Mouse (Mus musculus) testis, adult 2 months (tissue): Measurements from ENCODE around the gene Ccn6.

Experiments
- CTCF ChIP-seq: fragments of 200-500 bp; IDR thresholded peaks from 2 replicates; pipeline ENCODE4 v1.5.1; 2012; ENCODE audit warnings: low read depth, mild to moderate bottlenecking, inconsistent platforms, low read length, moderate library complexity; ENCODE audit not compliant: control insufficient read depth, insufficient read depth, insufficient replicate concordance
- POLR2A ChIP-seq: fragments of 200-500 bp; IDR thresholded peaks from 2 replicates; pipeline ENCODE4 v1.6.1; 2012; ENCODE audit warnings: low read depth, mild to moderate bottlenecking, inconsistent platforms, low read length, moderate library complexity; ENCODE audit not compliant: control insufficient read depth

DNA sequence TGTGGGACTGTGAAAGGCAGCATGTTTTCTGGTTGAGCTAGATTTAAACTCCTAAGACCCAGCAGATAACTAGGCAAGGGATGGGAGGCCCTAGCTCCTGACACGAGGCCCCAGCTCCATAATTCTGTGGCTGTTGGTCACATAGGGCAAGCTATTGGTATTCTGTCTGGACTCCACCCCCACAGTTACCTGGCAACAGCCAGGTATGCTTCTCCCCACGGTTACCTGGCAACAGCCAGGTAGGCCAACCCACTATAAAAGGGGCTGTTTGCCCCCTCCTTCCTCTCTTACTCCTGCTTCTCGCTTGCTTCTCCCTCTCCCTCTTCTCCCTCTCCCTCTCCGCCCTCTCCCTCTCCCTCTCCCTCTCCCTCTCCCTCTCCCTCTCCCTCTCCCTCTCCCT lies 38.9 kb upstream of the Ccn6 start:
- TF ChIP-seq CTCF: no peak
- TF ChIP-seq POLR2A: peak; percentile 58; the same call in 1 of the 2 replicates
